Mouse (Mus musculus) MEL (cell line): ENCODE results near the gene Myh9. TPM values are rescaled to one million over a fixed set of nuclear protein-coding genes. Genes with fewer than 3 reads are reported as not detected.

Experiments used
- DNase-seq: peaks from one replicate; pipeline ENCODE4 v3.0.0; 2011; ENCODE audit warnings: low read depth, low spot score
- H3K27ac ChIP-seq: 2 replicates; pipeline ENCODE4 v1.5.1; 2012; ENCODE audit warnings: low read depth, mild to moderate bottlenecking, control low read depth, low read length, moderate library complexity; ENCODE audit not compliant: control insufficient read depth
- H3K27me3 ChIP-seq, 2 experiments: fragments of 150-350 bp in 1 of 2; sonication (generic) in 1 of 2; 2 replicates each; pipeline ENCODE4 v1.6.1; 2012; ENCODE audit warnings: low read length in 2 of 2, mild to moderate bottlenecking in 2 of 2, improper control_type of control experiment in 1 of 2, moderate library complexity in 1 of 2; ENCODE audit not compliant: insufficient read depth in 2 of 2, control insufficient read depth in 1 of 2
- H3K36me3 ChIP-seq, 2 experiments: 2 replicates each; pipeline ENCODE4 v1.6.1; 2012 to 2014; ENCODE audit warnings: low read length in 2 of 2, improper control_type of control experiment in 1 of 2, inconsistent platforms in 1 of 2, mild to moderate bottlenecking in 1 of 2; ENCODE audit not compliant: insufficient read depth in 2 of 2, control insufficient read depth in 1 of 2
- H3K4me1 ChIP-seq, 2 experiments: fragments of 150-350 bp in 1 of 2; sonication (generic) in 1 of 2; 2 replicates each; pipeline ENCODE4 v1.6.1; 2012; ENCODE audit warnings: low read length in 2 of 2, improper control_type of control experiment in 1 of 2, mild to moderate bottlenecking in 1 of 2; ENCODE audit not compliant: insufficient read depth in 2 of 2, control insufficient read depth in 1 of 2
- H3K4me3 ChIP-seq, 2 experiments: fragments of 150-350 bp in 1 of 2; sonication (generic) in 1 of 2; 2 replicates each; pipeline ENCODE4 v1.5.1; 2012; ENCODE audit warnings: low read depth in 2 of 2, low read length in 2 of 2, mild to moderate bottlenecking in 2 of 2, moderate library complexity in 2 of 2, control low read depth in 1 of 2, improper control_type of control experiment in 1 of 2; ENCODE audit not compliant: control insufficient read depth in 1 of 2, insufficient read depth in 1 of 2
- H3K79me2 ChIP-seq: 2 replicates; pipeline ENCODE4 v1.6.1; 2012; ENCODE audit warnings: mild to moderate bottlenecking, low read length, moderate library complexity; ENCODE audit not compliant: control insufficient read depth, poor library complexity, insufficient read depth
- H3K9ac ChIP-seq: 2 replicates; pipeline ENCODE4 v1.6.1; 2012; ENCODE audit warnings: low read depth, mild to moderate bottlenecking, control low read depth, low read length, moderate library complexity; ENCODE audit not compliant: control insufficient read depth, poor library complexity, severe bottlenecking
- H3K9me3 ChIP-seq: fragments of 150-350 bp; sonication (generic); replicated peaks from 2 replicates; pipeline ENCODE4 v1.6.1; 2012; ENCODE audit warnings: mild to moderate bottlenecking, low read length, improper control_type of control experiment, moderate library complexity; ENCODE audit not compliant: insufficient read depth
- CHD1 ChIP-seq: IDR thresholded peaks from 2 replicates; pipeline ENCODE4 v1.6.1; 2012; ENCODE audit warnings: low read depth, mild to moderate bottlenecking, inconsistent platforms, low read length, improper control_type of control experiment
- EP300 ChIP-seq, 2 experiments: IDR thresholded peaks; 2 replicates each; pipeline ENCODE4 v1.6.1; 2011; ENCODE audit warnings: improper control_type of control experiment in 2 of 2, low read length in 2 of 2, low read depth in 1 of 2, mild to moderate bottlenecking in 1 of 2
- MEF2A ChIP-seq: IDR thresholded peaks from 2 replicates; pipeline ENCODE4 v1.6.1; 2014; ENCODE audit warnings: low read depth, mild to moderate bottlenecking, inconsistent platforms, low read length, improper control_type of control experiment; ENCODE audit not compliant: poor library complexity, insufficient replicate concordance, severe bottlenecking; ENCODE audit errors: extremely low read depth
- MXI1 ChIP-seq: IDR thresholded peaks from 2 replicates; pipeline ENCODE4 v1.6.1; 2011; ENCODE audit warnings: mild to moderate bottlenecking, low read depth, low read length, improper control_type of control experiment
- NELFE ChIP-seq: IDR thresholded peaks from 2 replicates; pipeline ENCODE4 v1.6.1; 2011; ENCODE audit warnings: low read depth, low read length, improper control_type of control experiment
- RAD21 ChIP-seq: IDR thresholded peaks from 2 replicates; pipeline ENCODE4 v1.6.1; 2011; ENCODE audit warnings: mild to moderate bottlenecking, low read depth, low read length, improper control_type of control experiment
- RCOR1 ChIP-seq: IDR thresholded peaks from 2 replicates; pipeline ENCODE4 v1.6.1; 2012; ENCODE audit warnings: low read depth, mild to moderate bottlenecking, inconsistent platforms, low read length, improper control_type of control experiment
- SMC3 ChIP-seq: IDR thresholded peaks from 2 replicates; pipeline ENCODE4 v1.6.1; 2011; ENCODE audit warnings: low read depth, low read length, improper control_type of control experiment
- ZC3H11A ChIP-seq: IDR thresholded peaks from 2 replicates; pipeline ENCODE4 v1.6.1; 2012; ENCODE audit warnings: low read depth, mild to moderate bottlenecking, inconsistent platforms, low read length, improper control_type of control experiment
- ZKSCAN1 ChIP-seq: IDR thresholded peaks from 2 replicates; pipeline ENCODE4 v1.6.1; 2012; ENCODE audit warnings: low read depth, mild to moderate bottlenecking, inconsistent platforms, low read length, improper control_type of control experiment, moderate library complexity
- polyA plus RNA-seq, 2 experiments: library from polyadenylated mRNA; stranded (reverse) in 1 of 2; unstranded in 1 of 2; fragments of >175 nt in 1 of 2; fragments of >200 nt in 1 of 2; gene quantifications; 2 replicates each; pipeline versions ENCODE4 v1.2.1 to v1.2.4; 2012; ENCODE audit warnings: low replicate concordance in 2 of 2, low read depth in 1 of 2; ENCODE audit not compliant: insufficient read length in 2 of 2, insufficient read depth in 1 of 2, missing spikeins in 1 of 2
- total RNA-seq: library from RNA; depleted of rRNA; stranded (reverse); fragments of 300-350 nt; gene quantifications from 2 replicates; pipeline ENCODE4 v1.2.3, GENCODE M21; 2012

Gene Myh9
- total and polyA plus RNA-seq, 3 experiments = 59.3 to 176 (median 158) TPM

DNA sequence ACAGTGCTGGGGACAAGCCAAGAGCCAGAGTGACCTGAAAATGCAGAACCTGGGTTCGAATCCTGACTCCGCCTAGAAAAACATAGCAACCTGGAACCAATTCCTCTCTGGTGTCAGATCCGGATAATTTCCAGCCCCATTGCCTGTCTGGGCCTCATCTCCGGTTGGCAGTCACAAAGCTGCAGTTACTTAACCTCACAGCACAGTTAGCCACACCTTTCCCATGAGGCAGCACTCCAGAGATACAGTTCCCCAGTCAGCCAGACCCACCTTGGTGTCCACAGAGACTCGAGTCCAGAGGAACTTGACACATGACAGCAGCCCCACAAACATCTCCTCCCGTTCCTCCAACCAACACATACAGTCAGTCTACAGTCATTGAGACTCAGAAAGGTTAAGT lies 43.2 kb upstream of the Myh9 start:
- TF ChIP-seq MXI1 (no peak), RCOR1 (no peak), MEF2A (no peak), ZKSCAN1 (no peak), RAD21 (no peak), EP300 (IDR thresholded peaks at IDR 0.05; ENCODE audit: low read depth in 1 of 2, low read length in 2 of 2) (peak in 1 of 2 experiments; percentile 5; a peak in 1 of 4 replicates), SMC3 (no peak)
- Histone ChIP-seq H3K9ac (no peak overlapping the region), H3K79me2 (no peaks in the 10 kb centered on the region), H3K4me1 (peaks cover 22 to 57% of the 10 kb centered on the region in 2 experiments), H3K27ac (peak overlapping the region; percentile 42; the same call in 1 of the 2 replicates), H3K9me3 (no peaks in the 10 kb centered on the region), H3K27me3 (no peaks in the 10 kb centered on the region), H3K36me3 (peaks cover 0 to 35% of the 10 kb centered on the region in 2 experiments; a peak in 2 of 4 replicates), H3K4me3 (no peak overlapping the region)
- DNase-seq = peak; percentile 70

DNA sequence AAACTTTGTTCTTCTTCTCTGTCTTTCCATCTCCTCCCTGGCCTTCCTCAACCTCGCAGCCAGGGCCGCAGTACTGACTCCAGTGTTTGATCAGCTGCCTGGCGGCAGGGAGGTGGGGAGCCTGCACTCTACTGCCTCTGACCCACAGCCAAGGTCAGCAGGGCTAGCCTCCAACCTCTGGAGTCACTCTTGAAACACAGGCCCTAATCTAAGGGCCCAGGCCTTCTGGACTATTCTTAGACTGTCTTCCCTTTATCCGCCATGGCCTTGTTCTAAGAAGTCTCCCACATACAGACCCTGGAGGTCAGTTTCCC lies 41.7 kb upstream of the Myh9 start:
- TF ChIP-seq NELFE = no peak
- TF ChIP-seq ZC3H11A = no peak
- Histone ChIP-seq H3K4me1 (peaks cover 22 to 57% of the 10 kb centered on the region in 2 experiments), H3K27me3 (no peaks in the 10 kb centered on the region), H3K9ac (no peak overlapping the region), H3K36me3 (peaks cover 0 to 35% of the 10 kb centered on the region in 2 experiments; a peak in 2 of 4 replicates), H3K27ac (peak overlapping the region; percentile 10; the same call in 1 of the 2 replicates), H3K79me2 (no peaks in the 10 kb centered on the region), H3K4me3 (no peak overlapping the region), H3K9me3 (no peaks in the 10 kb centered on the region)
- DNase-seq = no peak

- Histone ChIP-seq H3K4me1 (peaks cover 22 to 57% of the 10 kb centered on the region in 2 experiments), H3K27ac (peak overlapping the region; percentile 92), H3K27me3 (no peaks in the 10 kb centered on the region), H3K36me3 (peaks cover 0 to 35% of the 10 kb centered on the region in 2 experiments; a peak in 2 of 4 replicates), H3K4me3 (no peak overlapping the region), H3K9ac (peak overlapping the region; percentile 11; the same call in 1 of the 2 replicates), H3K79me2 (no peaks in the 10 kb centered on the region), H3K9me3 (no peaks in the 10 kb centered on the region)
- TF ChIP-seq EP300 (IDR thresholded peaks at IDR 0.05; ENCODE audit: low read depth in 1 of 2, low read length in 2 of 2) (no peak), CHD1 (no peak), RAD21 (no peak)
- no peak for DNase-seq
Observed at GRCm38 (mm10) chr15:77882797-77883696, 41.1 kb upstream of the Myh9 start.
